Mouse (Mus musculus) CD4-positive, CD25-positive, alpha-beta regulatory T cell, adult 9 weeks (primary cell): ENCODE data around the gene Adss. TPM values are rescaled to one million over a fixed set of nuclear protein-coding genes. Genes with fewer than 3 reads are reported as not detected.

Experiments
- polyA plus RNA-seq: library from polyadenylated mRNA; unstranded; fragments of 100-300 nt; shearing (Covaris generic); gene quantifications from one replicate; pipeline ENCODE4 v1.2.1, GENCODE M21; 2017

The Adss gene
- 110 TPM for polyA plus RNA-seq

GRCm38 (mm10) chr1:177796193-177796939 lies at the start of gene Adss:
Gene Adss, minus strand, starts transcription at chr1:177796511.

GRCm38 (mm10) chr1:177729043-177730024 lies 67.0 kb downstream of the Adss start, which contains the start of gene 1700016C15Rik:
Gene 1700016C15Rik, plus strand, starts transcription at chr1:177729814.

Other genes starting within 250 kb of the Adss start
- gene 1700016C15Rik, start 66.7 kb downstream of the Adss start, polyA plus RNA-seq: 0.48 TPM
- not detected for gene Catspere2, start 186.9 kb upstream of the Adss start, polyA plus RNA-seq